Mouse (Mus musculus): ENCODE data around the gene Gstt3. TPM values are rescaled to one million over a fixed set of nuclear protein-coding genes. Genes with fewer than 3 reads are reported as not detected.

The Gstt3 gene
- total and polyA plus RNA-seq, 3 experiments = 72.3 to 163 (median 109) TPM

- no peaks in the 10 kb centered on the region for H3K9me3 ChIP-seq (replicated peaks; ENCODE audit: low read length)
- H3K27me3 ChIP-seq (replicated peaks) = no peaks in the 10 kb centered on the region
- TF ChIP-seq CHD2 (IDR thresholded peaks at IDR 0.05; ENCODE audit: low read length) = peak; percentile 56; the same call in 1 of the 2 replicates
- TF ChIP-seq GABPA (IDR thresholded peaks at IDR 0.05; ENCODE audit: insufficient replicate concordance, low read depth, low read length) = no peak
- H3K9ac ChIP-seq (ENCODE audit: insufficient read depth, low read depth) = no peak overlapping the region
- H3K4me2 ChIP-seq (ENCODE audit: insufficient read depth, low read depth, poor library complexity, severe bottlenecking) = no peak overlapping the region
- H3K4me1 ChIP-seq (ENCODE audit: control insufficient read depth in 1 of 2, insufficient read depth in 2 of 2) = peaks cover 22 to 38% of the 10 kb centered on the region in 2 experiments
- no peak for DNase-seq (ENCODE audit: extremely low read depth)
- H3K79me2 ChIP-seq (replicated peaks; ENCODE audit: control insufficient read depth, extremely low read depth, insufficient read depth, poor library complexity, severe bottlenecking) = no peaks in the 10 kb centered on the region
- no peak overlapping the region for H3K27ac ChIP-seq (ENCODE audit: insufficient read depth, low read depth)
- peaks cover 0 to 3% of the 10 kb centered on the region in 2 experiments for H3K36me3 ChIP-seq (replicated peaks in 1 of 2; ENCODE audit: control insufficient read depth in 1 of 2, insufficient read depth in 1 of 2, low read length in 1 of 2)
- dilution Hi-C loops (cut with MboI; ENCODE audit: extremely low pct_ligation_motif_present, extremely low pct_unique_long_range_greater_than_20kb, low sequenced_read_pairs) (no loop called here), in situ Hi-C loops (cut with MboI; ENCODE audit: low pct_ligation_motif_present, low pct_unique_long_range_greater_than_20kb, low sequenced_read_pairs) (no loop called here)
- no peak overlapping the region for H3K4me3 ChIP-seq (replicated peaks in 1 of 3; ENCODE audit: low read depth in 2 of 3, low read length in 2 of 3, poor library complexity in 1 of 3)
Measured at GRCm38 (mm10) chr10:75789081-75789735, 8.0 kb upstream of the Gstt3 start.

- dilution Hi-C loops (cut with MboI; ENCODE audit: extremely low pct_ligation_motif_present, extremely low pct_unique_long_range_greater_than_20kb, low sequenced_read_pairs) = no loop called here
Measured at GRCm38 (mm10) chr10:75788277-75788676, 7.1 kb upstream of the Gstt3 start.

GRCm38 (mm10) chr10:75785442-75785841, 4.2 kb upstream of the Gstt3 start:
- Histone ChIP-seq H3K79me2 (replicated peaks; ENCODE audit: control insufficient read depth, extremely low read depth, insufficient read depth, poor library complexity, severe bottlenecking) (0 out of 2 replicates have a peak, but pooled peaks cover 3% of the 10 kb centered on the region), H3K9me3 (replicated peaks; ENCODE audit: low read length) (no peaks in the 10 kb centered on the region), H3K27me3 (replicated peaks) (no peaks in the 10 kb centered on the region), H3K4me3 (replicated peaks in 1 of 3; ENCODE audit: low read depth in 2 of 3, low read length in 2 of 3, poor library complexity in 1 of 3) (no peak overlapping the region), H3K27ac (ENCODE audit: insufficient read depth, low read depth) (no peak overlapping the region), H3K4me1 (ENCODE audit: control insufficient read depth in 1 of 2, insufficient read depth in 2 of 2) (peaks cover 14 to 45% of the 10 kb centered on the region in 2 experiments), H3K4me2 (ENCODE audit: insufficient read depth, low read depth, poor library complexity, severe bottlenecking) (no peak overlapping the region), H3K9ac (ENCODE audit: insufficient read depth, low read depth) (no peak overlapping the region), H3K36me3 (replicated peaks in 1 of 2; ENCODE audit: control insufficient read depth in 1 of 2, insufficient read depth in 1 of 2, low read length in 1 of 2) (peaks cover 0 to 5% of the 10 kb centered on the region in 2 experiments)
- DNase-seq (ENCODE audit: extremely low read depth) = no peak
- TF ChIP-seq TCF12 (IDR thresholded peaks at IDR 0.05; ENCODE audit: low read depth, low read length) (no peak), ZKSCAN1 (IDR thresholded peaks at IDR 0.05; ENCODE audit: borderline replicate concordance, low read depth, low read length) (no peak)
- in situ Hi-C loops (cut with MboI; ENCODE audit: low pct_ligation_motif_present, low pct_unique_long_range_greater_than_20kb, low sequenced_read_pairs) (no loop called here), dilution Hi-C loops (cut with MboI; ENCODE audit: extremely low pct_ligation_motif_present, extremely low pct_unique_long_range_greater_than_20kb, low sequenced_read_pairs) (no loop called here)

More at GRCm38 (mm10) chr10:75788277-75788676, 7.1 kb upstream of the Gstt3 start:
- H3K4me1 ChIP-seq (ENCODE audit: control insufficient read depth in 1 of 2, insufficient read depth in 2 of 2) = peaks cover 20 to 38% of the 10 kb centered on the region in 2 experiments
- H3K79me2 ChIP-seq (replicated peaks; ENCODE audit: control insufficient read depth, extremely low read depth, insufficient read depth, poor library complexity, severe bottlenecking) = no peaks in the 10 kb centered on the region
- no peak for DNase-seq (ENCODE audit: extremely low read depth)
- in situ Hi-C loops (cut with MboI; ENCODE audit: low pct_ligation_motif_present, low pct_unique_long_range_greater_than_20kb, low sequenced_read_pairs) = no loop called here
- TF ChIP-seq POLR2A (IDR thresholded peaks at IDR 0.05; ENCODE audit: low read depth, low read length) = no peak
- no peak overlapping the region for H3K27ac ChIP-seq (ENCODE audit: insufficient read depth, low read depth)
- no peak overlapping the region for H3K9ac ChIP-seq (ENCODE audit: insufficient read depth, low read depth)
- H3K36me3 ChIP-seq (replicated peaks in 1 of 2; ENCODE audit: control insufficient read depth in 1 of 2, insufficient read depth in 1 of 2, low read length in 1 of 2) = peaks cover 0 to 5% of the 10 kb centered on the region in 2 experiments
- H3K4me3 ChIP-seq (replicated peaks in 1 of 3; ENCODE audit: low read depth in 2 of 3, low read length in 2 of 3, poor library complexity in 1 of 3) = no peak overlapping the region
- no peaks in the 10 kb centered on the region for H3K9me3 ChIP-seq (replicated peaks; ENCODE audit: low read length)
- no peaks in the 10 kb centered on the region for H3K27me3 ChIP-seq (replicated peaks)
- no peak overlapping the region for H3K4me2 ChIP-seq (ENCODE audit: insufficient read depth, low read depth, poor library complexity, severe bottlenecking)
